Mouse (Mus musculus): Measurements from ENCODE around the gene Ntrk2.
"Not testable (repeated sequence)": the region's sequence is repeated elsewhere in the genome, so short reads cannot be mapped to it uniquely, and the experiment has no call there.

The Ntrk2 gene

DNA sequence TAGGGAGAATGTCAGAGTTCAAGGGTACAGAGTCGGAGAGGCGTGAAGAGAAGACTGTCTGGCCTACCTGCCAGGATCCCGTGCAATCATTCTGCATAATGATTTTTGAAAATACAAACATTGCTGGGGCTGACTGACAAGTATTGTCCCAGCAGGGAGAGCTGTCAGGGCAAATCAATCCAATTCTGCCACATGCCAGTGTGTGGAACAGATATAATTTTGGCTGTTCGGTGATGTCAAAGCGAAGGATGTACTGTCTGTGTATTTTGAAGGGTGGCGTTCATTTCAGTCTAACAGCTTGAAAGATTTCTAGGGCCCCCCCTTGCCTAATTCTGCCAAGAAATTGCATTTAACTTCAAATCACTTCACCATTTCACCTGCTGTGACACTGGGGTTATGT is 224.2 kb downstream of the Ntrk2 start:
- no peak for DNase-seq (ENCODE audit: low spot score in 2 of 2)

DNA sequence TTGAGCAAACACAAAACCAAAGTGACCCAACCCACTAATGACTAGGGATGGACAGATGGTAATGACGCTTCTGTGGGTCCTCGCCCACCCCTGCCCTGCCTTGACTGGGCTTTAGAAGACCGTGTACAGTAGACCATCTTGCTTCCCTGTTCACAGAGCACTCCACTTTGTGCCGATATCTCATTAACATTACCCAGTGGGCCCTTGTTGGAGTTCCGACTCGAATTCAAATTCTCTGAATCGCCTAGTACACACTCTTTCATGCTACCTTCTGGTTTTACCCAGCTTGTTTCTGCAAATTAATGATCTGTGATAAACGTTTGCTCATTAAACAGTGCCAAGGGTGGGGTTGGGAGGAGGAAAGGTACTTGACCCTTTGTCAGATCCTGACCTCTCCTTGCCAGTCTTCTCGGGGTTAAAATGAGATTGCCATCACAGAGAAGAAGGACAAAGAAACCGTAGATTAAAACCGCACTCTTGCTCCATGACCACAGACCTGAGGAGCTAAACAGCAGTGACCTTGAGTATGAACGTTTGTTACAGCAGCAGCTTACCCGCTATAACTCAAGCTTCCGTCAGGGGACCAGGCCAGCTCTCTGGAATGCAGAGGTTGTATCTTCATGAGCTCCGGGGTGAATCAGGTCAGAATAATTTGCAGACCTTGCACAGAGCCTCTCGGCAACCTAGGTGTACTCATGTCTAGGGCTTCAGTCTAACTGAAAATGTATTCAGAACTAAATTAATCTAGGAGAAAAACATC is 234.0 kb downstream of the Ntrk2 start:
- no peak for DNase-seq (ENCODE audit: low spot score in 2 of 2)

DNA sequence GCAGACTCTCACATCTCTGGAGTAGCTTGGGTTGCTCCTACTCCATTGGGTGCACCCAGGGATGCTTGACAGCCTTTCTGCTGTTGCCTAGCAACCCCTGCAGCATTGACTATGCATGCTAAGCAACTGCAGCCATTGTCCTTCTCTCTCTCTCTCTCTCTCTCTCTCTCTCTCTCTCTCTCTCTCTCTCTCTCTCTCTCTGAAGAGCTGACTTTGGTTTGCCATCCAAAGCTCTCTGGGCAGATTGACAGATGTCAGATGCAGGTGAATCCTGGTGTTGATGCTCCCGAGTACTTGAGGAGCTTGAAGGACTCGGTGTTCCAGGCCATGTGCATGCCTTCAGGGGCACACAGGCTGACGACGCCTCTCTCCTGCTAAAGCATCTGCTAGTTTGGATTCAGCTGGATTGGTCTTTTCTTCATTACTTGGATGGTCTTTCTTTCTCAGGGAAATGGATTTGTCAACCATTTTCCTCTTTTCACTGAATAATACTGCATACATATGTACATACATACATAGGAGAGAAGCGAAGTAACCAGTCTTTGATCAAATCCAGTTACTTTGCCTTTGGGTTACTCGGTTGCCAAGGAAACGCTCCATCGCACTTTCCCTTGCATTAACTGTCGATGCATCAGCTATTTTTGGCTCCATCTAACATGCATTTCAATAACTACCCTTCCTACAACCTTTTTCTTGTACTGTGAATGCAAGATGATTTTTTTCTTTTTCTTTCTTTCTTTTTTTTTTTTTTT is 234.8 kb downstream of the Ntrk2 start:
- DNase-seq (ENCODE audit: low spot score in 2 of 2) = peak; percentile 49 to 60

- no peak for DNase-seq (ENCODE audit: low spot score in 2 of 2)
Observed at GRCm38 (mm10) chr13:59052188-59052587, 245.8 kb downstream of the Ntrk2 start.

DNA sequence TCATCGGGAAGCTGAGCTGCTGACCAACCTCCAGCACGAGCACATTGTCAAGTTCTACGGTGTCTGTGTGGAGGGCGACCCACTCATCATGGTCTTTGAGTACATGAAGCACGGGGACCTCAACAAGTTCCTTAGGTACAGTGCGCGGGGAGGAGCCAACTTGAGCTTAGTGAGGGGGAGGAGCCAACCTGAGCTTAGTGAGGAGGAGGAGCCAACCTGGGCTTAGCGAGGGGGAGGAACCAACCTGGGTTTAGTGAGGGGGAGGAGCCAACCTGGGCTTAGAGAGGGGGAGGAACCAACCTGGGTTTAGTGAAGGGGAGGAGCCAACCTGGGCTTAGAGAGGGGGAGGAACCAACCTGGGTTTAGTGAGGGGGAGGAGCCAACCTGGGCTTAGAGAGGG is 248.0 kb downstream of the Ntrk2 start:
- not testable (repeated sequence) for DNase-seq (ENCODE audit: low spot score in 2 of 2)

DNA sequence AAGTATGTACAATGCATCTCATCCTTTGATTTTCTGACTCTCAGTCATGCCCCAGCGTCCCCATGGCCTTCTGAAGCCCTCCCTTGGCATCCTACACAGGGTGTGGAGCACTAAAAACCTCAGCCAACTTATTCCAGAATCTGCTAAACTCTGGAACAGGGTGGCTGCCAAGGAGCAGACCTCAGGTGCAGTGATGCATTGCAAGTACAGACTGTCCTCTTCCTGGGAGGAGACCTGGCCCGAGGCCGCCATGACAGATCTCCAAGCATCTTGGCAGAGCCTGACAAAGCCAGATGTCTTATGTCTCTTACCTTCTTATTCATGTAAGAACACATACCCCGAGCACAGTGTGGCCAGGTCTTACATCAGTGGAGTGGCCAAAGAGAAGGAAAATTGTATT is 250.5 kb downstream of the Ntrk2 start:
- DNase-seq (ENCODE audit: low spot score in 2 of 2) = no peak

DNA sequence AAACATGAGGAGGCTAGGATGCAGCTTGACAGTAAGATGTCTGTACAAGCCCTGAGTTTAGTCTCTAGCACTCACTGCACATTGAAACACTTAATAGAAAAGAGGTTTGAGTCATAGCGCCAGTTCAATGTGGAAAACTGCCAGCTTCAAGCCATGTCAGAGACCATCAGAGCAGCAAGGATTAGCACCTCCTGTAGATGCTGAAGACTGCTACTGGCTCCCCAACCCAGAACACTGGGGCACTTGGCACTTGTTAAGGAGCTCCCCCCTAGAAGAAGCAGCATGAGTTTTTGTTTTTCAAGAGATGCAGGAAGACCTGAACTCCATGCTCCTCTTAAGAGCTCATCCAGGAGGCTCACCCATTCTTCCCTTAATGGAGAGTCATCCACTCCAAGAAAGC is 251.5 kb downstream of the Ntrk2 start:
- DNase-seq (ENCODE audit: low spot score in 2 of 2) = no peak

DNA sequence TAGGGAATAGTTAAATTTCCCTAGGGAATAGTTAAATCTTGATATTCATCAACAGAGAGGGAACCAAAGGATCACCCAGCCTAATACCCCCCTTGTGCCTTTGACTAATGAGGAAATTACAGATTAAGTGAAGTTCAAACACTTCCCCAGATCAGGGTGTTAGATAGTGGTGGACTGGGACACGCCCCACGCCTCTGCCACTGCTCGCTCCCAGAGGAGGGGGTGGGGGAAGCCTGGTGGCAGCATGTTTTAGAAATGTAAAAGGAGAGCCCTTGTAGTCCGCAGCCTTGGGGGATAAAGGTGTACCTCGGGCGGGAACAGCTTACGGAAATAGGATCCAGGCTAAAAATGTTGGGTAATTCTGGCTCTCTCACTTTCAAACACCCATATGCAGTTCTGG is 252.7 kb downstream of the Ntrk2 start:
- DNase-seq (ENCODE audit: low spot score in 2 of 2) = no peak

DNA sequence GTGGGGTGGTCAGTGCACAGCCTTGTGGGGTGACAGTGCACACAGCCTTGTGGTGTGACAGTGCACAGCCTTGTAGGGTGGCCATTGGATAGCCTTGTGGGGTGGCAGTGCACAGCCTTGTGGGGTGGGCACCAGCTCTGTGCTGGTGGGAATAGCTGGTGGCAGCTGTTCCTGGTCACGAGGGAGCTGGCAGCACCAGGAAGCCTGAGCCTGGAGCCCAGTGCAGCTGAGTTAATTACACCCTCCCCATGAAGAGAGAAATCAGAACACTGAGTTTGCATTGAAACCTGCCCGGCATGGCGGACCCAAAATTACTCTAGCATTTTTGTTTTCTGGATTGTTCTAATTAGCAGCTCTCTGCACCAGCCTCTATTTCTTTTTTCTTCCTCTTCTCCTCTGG is 259.3 kb downstream of the Ntrk2 start:
- DNase-seq (ENCODE audit: low spot score in 2 of 2) = no peak

- DNase-seq (ENCODE audit: low spot score in 2 of 2) = peak; percentile 92 to 93
Observed at GRCm38 (mm10) chr13:59073635-59074256, 267.4 kb downstream of the Ntrk2 start.

- no peak for DNase-seq (ENCODE audit: low spot score in 2 of 2)
Observed at GRCm38 (mm10) chr13:59076489-59076888, 270.1 kb downstream of the Ntrk2 start.

DNA sequence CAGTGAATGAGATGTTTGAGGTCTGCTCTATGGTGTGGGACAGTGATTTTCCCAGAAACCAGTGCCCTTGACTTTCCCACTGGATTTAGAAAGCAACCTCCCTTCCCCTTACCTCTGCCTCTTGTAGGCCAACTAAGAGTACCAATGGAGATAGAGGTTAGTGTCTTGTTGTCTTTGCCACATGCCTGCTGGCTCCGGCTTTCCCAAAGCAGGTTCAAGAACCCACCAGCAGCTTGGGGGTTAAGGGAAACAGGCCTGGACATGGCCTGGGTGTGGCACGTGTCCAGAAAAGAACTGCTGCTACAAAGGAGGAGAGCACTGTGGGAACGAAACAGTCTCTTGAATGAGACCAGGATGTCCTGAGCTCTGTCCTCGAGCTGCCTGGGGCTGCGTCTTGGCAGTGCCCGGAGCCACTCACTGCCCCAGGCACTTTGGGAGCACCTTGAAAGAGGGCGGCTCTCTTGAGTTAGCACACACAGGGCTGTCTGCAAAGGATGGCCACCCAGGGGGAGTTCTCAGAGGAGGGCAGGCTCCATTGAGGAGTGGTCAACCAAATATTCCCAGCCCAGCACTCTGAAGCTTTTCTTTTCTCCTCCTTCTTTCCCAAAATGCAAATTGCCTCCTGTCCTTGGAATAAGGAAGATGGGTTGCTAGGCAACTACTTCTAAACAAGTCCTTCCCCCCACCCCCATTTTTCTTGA is 273.5 kb downstream of the Ntrk2 start:
- no peak for DNase-seq (ENCODE audit: low spot score in 2 of 2)

DNA sequence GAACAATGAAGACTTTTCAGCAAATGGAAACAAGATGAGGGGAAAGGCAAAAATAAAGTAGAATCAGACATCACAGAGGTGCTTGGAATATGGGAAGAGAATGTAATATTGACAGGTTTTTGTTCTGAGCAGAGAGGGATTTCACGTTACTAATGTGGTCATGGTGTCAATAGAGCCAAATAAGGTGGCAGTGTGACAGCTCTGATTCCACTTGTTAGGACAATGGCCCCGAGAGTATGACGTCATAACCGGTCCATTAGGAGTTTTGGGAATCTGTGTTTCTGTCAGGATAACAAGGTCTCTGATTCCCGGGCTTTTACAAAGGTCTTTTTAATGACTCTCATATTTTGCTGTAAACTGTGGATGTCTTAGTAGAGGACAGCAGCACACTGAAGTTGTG is 274.1 kb downstream of the Ntrk2 start:
- DNase-seq (ENCODE audit: low spot score in 2 of 2) = no peak

DNA sequence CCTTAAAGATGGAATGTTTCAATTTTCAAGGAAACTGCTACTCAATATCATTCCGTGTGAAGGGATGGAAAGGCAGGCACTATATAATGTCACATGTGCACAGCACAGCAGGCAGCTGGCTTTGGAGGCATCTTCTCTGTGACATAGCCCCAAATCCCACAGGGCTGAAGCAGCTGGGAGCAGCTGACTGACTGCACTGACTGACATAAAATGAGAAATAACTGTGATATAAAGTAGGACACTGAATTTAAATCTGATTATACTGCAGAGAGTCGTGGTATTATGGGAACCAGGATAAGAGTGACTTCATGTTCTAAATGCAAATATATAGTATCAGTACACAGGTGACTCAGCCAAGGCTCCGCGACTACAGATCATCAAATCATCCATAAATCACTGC is 282.6 kb downstream of the Ntrk2 start:
- no peak for DNase-seq (ENCODE audit: low spot score in 2 of 2)

DNA sequence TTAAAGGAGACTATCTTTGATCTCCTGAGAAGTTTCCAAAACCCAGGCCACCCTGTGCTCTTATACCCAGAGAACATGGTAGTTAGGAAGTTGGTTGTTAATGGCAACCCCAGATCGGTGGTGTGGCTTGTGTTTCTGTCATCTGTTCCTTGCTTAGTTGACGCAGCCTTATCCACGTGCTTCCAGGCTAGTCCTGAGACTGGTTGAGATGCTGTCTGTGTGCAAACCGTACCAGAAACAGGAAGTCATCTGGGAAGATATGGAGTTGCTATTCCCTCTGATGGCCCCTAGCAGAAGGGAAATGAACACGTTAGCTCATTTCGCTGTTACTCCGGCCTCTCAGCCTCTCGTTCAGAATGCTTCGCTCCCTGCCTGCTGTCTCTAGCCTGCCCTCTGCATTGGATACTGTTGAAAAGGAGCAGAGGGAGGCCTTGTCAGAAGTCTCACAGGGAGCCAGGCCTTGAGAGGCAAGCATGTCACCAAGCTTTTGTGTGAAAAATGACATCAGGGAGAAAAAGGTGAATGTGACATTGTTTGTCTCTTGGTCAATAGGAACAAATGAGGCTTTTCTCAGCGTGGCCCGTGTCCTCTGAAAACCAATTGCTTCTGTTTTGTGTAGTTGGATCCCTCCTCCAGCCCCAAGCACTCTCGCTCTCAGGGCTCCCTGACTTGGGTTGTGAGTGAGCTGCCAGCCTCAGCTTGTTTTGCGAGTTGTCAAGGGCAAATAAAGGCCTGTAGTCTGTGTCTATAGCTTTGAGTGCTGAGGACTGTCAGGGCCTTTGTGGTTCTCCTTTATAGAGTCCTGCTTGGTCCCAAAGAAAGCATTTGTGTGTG is 285.0 kb downstream of the Ntrk2 start:
- no peak for DNase-seq (ENCODE audit: low spot score in 2 of 2)

DNA sequence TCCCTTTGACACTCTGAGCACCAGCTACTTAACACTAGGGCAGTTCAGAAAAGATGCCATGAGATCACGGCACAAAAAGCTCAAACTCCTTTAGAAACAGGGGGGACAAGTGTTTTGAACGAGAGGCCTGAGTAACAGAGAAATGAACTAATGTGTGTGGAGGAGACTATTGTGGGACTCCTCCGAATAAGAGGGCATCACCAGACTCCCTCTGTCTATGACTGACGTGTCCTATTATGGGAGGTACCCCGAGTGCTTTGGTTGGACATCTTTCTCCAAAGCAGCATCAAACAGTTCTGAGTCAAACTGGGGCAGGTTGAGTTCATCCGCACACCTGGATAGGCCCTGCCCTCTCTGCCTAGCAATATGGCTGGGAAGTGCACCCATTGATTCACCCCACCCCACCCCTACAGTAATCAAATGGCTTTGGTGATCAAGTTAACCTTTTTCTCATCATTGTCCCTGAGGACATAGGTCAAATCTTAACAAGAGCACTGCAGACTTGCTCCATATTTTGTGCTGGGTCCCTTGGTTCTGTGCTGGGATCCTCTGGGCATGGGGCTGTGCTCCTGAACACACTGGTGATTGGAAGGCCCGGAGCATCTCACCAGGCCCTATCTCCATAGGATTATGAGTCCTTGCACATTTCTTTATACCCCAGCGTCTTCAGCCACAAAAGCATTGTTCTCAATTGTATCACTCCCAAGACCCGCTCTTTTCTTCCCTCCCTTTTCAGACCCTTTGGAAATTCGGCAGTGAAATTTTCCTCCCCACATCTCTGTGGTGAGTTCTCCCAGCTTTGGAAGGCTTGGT is 285.9 kb downstream of the Ntrk2 start:
- no peak for DNase-seq (ENCODE audit: low spot score in 2 of 2)

DNA sequence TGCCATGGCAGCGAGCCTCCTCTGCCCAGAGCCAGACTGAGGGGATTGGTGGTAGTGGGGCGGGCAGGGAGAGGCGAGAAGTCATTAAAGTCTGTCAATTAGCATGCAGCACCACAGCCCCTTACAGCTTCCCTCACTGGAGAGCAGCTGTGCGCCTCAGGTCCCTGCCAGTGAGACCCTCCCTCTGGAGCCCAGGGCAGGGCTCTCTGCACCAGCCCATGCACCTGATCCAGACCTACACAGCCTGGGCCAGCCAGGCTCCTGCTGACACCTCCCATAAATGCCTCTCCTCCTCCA is 286.4 kb downstream of the Ntrk2 start:
- peak in 1 of 2 experiments; percentile 82 for DNase-seq (ENCODE audit: low spot score in 2 of 2)

DNA sequence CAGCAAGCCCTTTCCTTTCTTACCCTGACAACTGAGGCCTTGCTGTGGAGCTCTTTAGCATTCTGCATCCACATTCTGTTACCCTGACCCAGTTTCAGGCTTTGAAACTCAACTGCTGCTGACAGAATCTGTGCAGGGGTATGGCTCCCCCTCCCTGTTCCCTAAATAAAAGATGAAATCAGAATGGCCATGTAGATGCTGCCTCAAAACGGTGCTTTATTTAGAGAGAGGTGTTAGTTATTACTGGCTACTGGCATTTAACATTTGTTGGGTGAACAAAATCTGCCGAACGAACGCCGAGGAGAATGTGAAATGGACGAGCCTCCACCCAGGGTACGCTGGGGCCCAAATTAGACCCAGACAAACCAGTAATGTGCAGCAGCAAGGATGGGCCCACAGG is 288.4 kb downstream of the Ntrk2 start:
- peak in 1 of 2 experiments; percentile 70 for DNase-seq (ENCODE audit: low spot score in 2 of 2)

- no peak for DNase-seq (ENCODE audit: low spot score in 2 of 2)
Observed at GRCm38 (mm10) chr13:59095811-59096391, 289.5 kb downstream of the Ntrk2 start.

GRCm38 (mm10) chr13:59100086-59100485 is 293.7 kb downstream of the Ntrk2 start:
- no peak for DNase-seq (ENCODE audit: low spot score in 2 of 2)
